Mouse (Mus musculus): ENCODE results near the gene Gpatch8. TPM values are rescaled to one million over a fixed set of nuclear protein-coding genes. Genes with fewer than 3 reads are reported as not detected.
A peak's percentile ranks its signal among the peaks of the same experiment; 100 is the strongest.

Gpatch8 gene
- polyA plus RNA-seq, 1 experiment from 2014 or later: 25.1 TPM

- no peak overlapping the region for H3K27ac ChIP-seq
- no peak for TF ChIP-seq CTCF (IDR thresholded peaks at IDR 0.05; ENCODE audit: low read depth)
- no peak for ATAC-seq (replicated peaks; ENCODE audit: low FRiP score, low read depth)
- no peaks in the 10 kb centered on the region for H3K9me3 ChIP-seq (replicated peaks; ENCODE audit: low read length)
- H3K9ac ChIP-seq (ENCODE audit: low read depth, low read length): no peak overlapping the region
- no peak overlapping the region for H3K4me3 ChIP-seq (replicated peaks; ENCODE audit: low read depth, low read length)
- H3K27me3 ChIP-seq (ENCODE audit: insufficient read depth, low read length): no peaks in the 10 kb centered on the region
- DNase-seq (ENCODE audit: low spot score): no peak
- peaks cover 6% of the 10 kb centered on the region for H3K4me1 ChIP-seq (replicated peaks; ENCODE audit: insufficient read depth, low read length)
- no peak overlapping the region for H3K4me2 ChIP-seq (ENCODE audit: low read length)
- 20% methylated on average over 10 of the region's 10 CpGs for WGBS
- no peaks in the 10 kb centered on the region for H3K36me3 ChIP-seq (ENCODE audit: insufficient read depth, low read length)
Observed at GRCm38 (mm10) chr11:102453131-102453530, 103.1 kb downstream of the Gpatch8 start.

GRCm38 (mm10) chr11:102449043-102450008 lies 106.9 kb downstream of the Gpatch8 start:
- DNase-seq (ENCODE audit: low spot score) (peak; percentile 51), ATAC-seq (replicated peaks; ENCODE audit: low FRiP score, low read depth) (no peak; the same call in 1 of the 2 replicates)
- H3K4me1 ChIP-seq (replicated peaks; ENCODE audit: insufficient read depth, low read length): peaks cover 21% of the 10 kb centered on the region
- H3K36me3 ChIP-seq (ENCODE audit: insufficient read depth, low read length): no peaks in the 10 kb centered on the region
- TF ChIP-seq CTCF (IDR thresholded peaks at IDR 0.05; ENCODE audit: low read depth): no peak
- no peak overlapping the region for H3K9ac ChIP-seq (ENCODE audit: low read depth, low read length)
- peak overlapping the region; percentile 29; the same call in 1 of the 2 replicates for H3K4me2 ChIP-seq (ENCODE audit: low read length)
- 42% methylated on average over 17 of the region's 17 CpGs for WGBS
- H3K4me3 ChIP-seq (replicated peaks; ENCODE audit: low read depth, low read length): no peak overlapping the region
- H3K27me3 ChIP-seq (ENCODE audit: insufficient read depth, low read length): no peaks in the 10 kb centered on the region
- peak overlapping the region; percentile 85 for H3K27ac ChIP-seq
- H3K9me3 ChIP-seq (replicated peaks; ENCODE audit: low read length): no peaks in the 10 kb centered on the region

- Histone ChIP-seq H3K27me3 (ENCODE audit: insufficient read depth, low read length) (no peaks in the 10 kb centered on the region), H3K27ac (peak overlapping the region; percentile 85), H3K9me3 (replicated peaks; ENCODE audit: low read length) (no peaks in the 10 kb centered on the region), H3K4me3 (replicated peaks; ENCODE audit: low read depth, low read length) (no peak overlapping the region), H3K9ac (ENCODE audit: low read depth, low read length) (no peak overlapping the region), H3K36me3 (ENCODE audit: insufficient read depth, low read length) (0 out of 2 replicates have a peak, but pooled peaks cover 3% of the 10 kb centered on the region), H3K4me1 (replicated peaks; ENCODE audit: insufficient read depth, low read length) (peaks cover 23% of the 10 kb centered on the region), H3K4me2 (ENCODE audit: low read length) (peak overlapping the region; percentile 29; the same call in 1 of the 2 replicates)
- DNase-seq (ENCODE audit: low spot score) (no peak), ATAC-seq (replicated peaks; ENCODE audit: low FRiP score, low read depth) (no peak)
- 14% methylated on average over 8 of the region's 8 CpGs for WGBS
- no peak for TF ChIP-seq CTCF (IDR thresholded peaks at IDR 0.05; ENCODE audit: low read depth)
Observed at GRCm38 (mm10) chr11:102448327-102448726, 107.9 kb downstream of the Gpatch8 start.

- H3K4me2 ChIP-seq (ENCODE audit: low read length): peak within 1 kb of the TSS; percentile 94
- H3K36me3 ChIP-seq (ENCODE audit: insufficient read depth, low read length): peaks cover 9% of the 10 kb centered on the region; the same call in 1 of the 2 replicates
- H3K9me3 ChIP-seq (replicated peaks; ENCODE audit: low read length): no peaks in the 10 kb centered on the region
- peak within 1 kb of the TSS; percentile 94 for H3K9ac ChIP-seq (ENCODE audit: low read depth, low read length)
- DNase-seq (ENCODE audit: low spot score) (peak; percentile 84), ATAC-seq (replicated peaks; ENCODE audit: low FRiP score, low read depth) (peak; percentile 58)
- H3K4me3 ChIP-seq (replicated peaks; ENCODE audit: low read depth, low read length): peak within 1 kb of the TSS; percentile 93
- H3K27me3 ChIP-seq (ENCODE audit: insufficient read depth, low read length): no peaks in the 10 kb centered on the region
- H3K27ac ChIP-seq: peak within 1 kb of the TSS; percentile 85
- under 1% methylated on average over 38 of the region's 40 CpGs for WGBS
- peak; percentile 73 for TF ChIP-seq CTCF (IDR thresholded peaks at IDR 0.05; ENCODE audit: low read depth)
- H3K4me1 ChIP-seq (replicated peaks; ENCODE audit: insufficient read depth, low read length): peaks cover 23% of the 10 kb centered on the region
Observed at GRCm38 (mm10) chr11:102447497-102447896, 108.7 kb downstream of the Gpatch8 start, which contains the start of gene Fam171a2. Gene Fam171a2, minus strand, starts transcription at chr11:102447682.

- peak; percentile 19; the same call in 1 of the 2 replicates for ATAC-seq (replicated peaks; ENCODE audit: low FRiP score, low read depth)
- H3K9me3 ChIP-seq (replicated peaks; ENCODE audit: low read length): no peaks in the 10 kb centered on the region
- H3K27me3 ChIP-seq (ENCODE audit: insufficient read depth, low read length): no peaks in the 10 kb centered on the region
- no peak for DNase-seq (ENCODE audit: low spot score)
- peak overlapping the region; percentile 94 for H3K4me2 ChIP-seq (ENCODE audit: low read length)
- H3K9ac ChIP-seq (ENCODE audit: low read depth, low read length): peak overlapping the region; percentile 94
- H3K27ac ChIP-seq: peak overlapping the region; percentile 85
- WGBS: under 1% methylated on average over 39 of the region's 49 CpGs
- peaks cover 9% of the 10 kb centered on the region; the same call in 1 of the 2 replicates for H3K36me3 ChIP-seq (ENCODE audit: insufficient read depth, low read length)
- peaks cover 23% of the 10 kb centered on the region for H3K4me1 ChIP-seq (replicated peaks; ENCODE audit: insufficient read depth, low read length)
- no peak for TF ChIP-seq CTCF (IDR thresholded peaks at IDR 0.05; ENCODE audit: low read depth)
- H3K4me3 ChIP-seq (replicated peaks; ENCODE audit: low read depth, low read length): peak overlapping the region; percentile 93
Observed at GRCm38 (mm10) chr11:102446581-102447461, 109.4 kb downstream of the Gpatch8 start.

Data from kidney, postnatal 0 days (tissue).